Mouse (Mus musculus) 3134 (cell line): ENCODE measurements around the gene P3h1.

ENCODE experiments used
- DNase-seq: peaks from one replicate; pipeline ENCODE4 v3.0.0-alpha.2; 2011; ENCODE audit warnings: low spot score; ENCODE audit not compliant: insufficient read length; ENCODE audit errors: extremely low read depth

The P3h1 gene

GRCm38 (mm10) chr4:119232410-119233255, at the start of gene P3h1, which contains the start of gene AU022252:
Gene P3h1, plus strand, starts transcription at chr4:119232915.
Gene AU022252, minus strand, starts transcription at chr4:119232712.
- DNase-seq, result peak; percentile 96

DNA sequence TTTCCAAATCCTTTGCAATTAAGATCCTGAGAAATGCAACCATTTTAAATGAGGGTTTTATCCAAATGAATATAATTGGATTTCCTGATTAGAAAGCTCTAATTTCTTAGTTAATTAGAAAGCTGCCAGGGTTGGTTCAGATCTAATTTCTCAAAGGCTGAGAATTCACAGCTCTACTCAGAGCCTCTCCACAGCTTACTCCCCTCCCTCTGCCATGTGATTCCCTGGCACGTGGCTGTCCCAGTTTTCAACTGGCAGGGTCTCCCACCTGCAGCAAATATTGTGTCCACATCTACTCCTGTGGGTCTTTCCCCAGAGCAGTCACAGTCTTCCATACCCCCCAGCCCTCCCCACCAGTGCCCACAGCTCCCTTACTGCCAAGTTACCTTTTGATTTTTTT, 49.2 kb upstream of the P3h1 start:
- DNase-seq, result no peak

- DNase-seq, result no peak
These were observed 46.9 kb upstream of the P3h1 start for GRCm38 (mm10) chr4:119185771-119186170.

GRCm38 (mm10) chr4:119188060-119188785, 44.5 kb upstream of the P3h1 start:
- DNase-seq, result no peak

GRCm38 (mm10) chr4:119189392-119189791, 43.3 kb upstream of the P3h1 start:
- DNase-seq, result no peak

DNA sequence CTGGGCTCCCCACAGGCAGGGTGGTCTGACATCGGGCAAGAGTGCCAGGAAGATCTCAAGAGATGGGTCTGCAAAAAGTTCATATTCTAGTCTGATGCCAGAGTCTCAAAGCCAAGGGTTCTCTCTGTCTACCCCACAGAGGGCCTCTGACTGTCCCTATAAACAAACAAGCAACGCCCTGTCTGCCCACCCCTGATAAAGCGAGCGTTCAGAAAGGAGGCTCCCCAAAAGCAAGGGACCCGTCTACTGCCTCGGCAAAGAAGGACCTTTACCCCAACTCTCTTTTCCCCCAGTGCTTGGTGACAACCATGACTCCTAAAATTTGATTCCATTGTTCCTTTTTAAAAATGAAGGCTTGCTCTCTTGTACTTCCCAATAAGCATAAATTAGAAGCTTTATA, 42.9 kb upstream of the P3h1 start, which contains the start of gene Ermap:
Gene Ermap (minus strand): TSS at position 148 of the 400 bp plus-strand sequence.
- no peak for DNase-seq

GRCm38 (mm10) chr4:119190618-119191017, 42.1 kb upstream of the P3h1 start:
- no peak for DNase-seq

GRCm38 (mm10) chr4:119191273-119191672, 41.4 kb upstream of the P3h1 start:
- no peak for DNase-seq

- DNase-seq, result no peak
These were observed 40.0 kb upstream of the P3h1 start for GRCm38 (mm10) chr4:119192757-119193156.

DNA sequence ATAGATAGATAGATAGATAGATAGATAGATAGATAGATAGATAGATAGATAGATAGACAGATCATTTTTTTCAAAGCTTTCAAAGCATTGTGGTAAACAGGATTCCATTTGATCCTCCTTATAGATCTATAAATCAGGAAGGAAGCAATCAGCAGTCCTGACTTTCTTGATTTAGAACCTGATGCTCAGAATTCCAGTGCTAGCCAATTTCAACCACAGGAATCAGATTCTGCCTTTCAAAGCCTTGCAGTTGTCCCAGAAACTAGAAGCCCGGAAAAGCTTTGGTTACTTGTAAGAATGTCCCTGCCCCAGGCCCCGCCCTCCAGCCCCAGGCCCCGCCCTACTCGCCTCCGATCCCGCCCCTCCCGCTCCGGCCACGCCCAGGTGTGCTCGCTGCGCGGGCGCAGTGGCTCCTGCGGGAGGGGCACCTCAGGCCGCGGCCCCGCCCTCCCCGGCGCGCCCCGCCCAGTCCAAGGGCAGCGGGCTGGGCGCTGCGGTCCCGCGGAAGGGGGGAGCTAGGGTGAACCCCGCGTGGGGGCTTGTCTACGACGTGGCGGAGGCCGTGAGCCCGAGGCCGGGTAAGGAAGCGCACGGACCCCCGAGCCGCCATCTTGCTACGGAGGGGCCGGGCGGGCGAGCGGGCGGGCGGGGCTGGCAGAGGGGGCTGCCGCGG, 37.7 kb upstream of the P3h1 start, which contains the start of gene Svbp:
Gene Svbp (plus strand): TSS at position 398 of the 673 bp plus-strand sequence.
- DNase-seq, result peak; percentile 93

DNA sequence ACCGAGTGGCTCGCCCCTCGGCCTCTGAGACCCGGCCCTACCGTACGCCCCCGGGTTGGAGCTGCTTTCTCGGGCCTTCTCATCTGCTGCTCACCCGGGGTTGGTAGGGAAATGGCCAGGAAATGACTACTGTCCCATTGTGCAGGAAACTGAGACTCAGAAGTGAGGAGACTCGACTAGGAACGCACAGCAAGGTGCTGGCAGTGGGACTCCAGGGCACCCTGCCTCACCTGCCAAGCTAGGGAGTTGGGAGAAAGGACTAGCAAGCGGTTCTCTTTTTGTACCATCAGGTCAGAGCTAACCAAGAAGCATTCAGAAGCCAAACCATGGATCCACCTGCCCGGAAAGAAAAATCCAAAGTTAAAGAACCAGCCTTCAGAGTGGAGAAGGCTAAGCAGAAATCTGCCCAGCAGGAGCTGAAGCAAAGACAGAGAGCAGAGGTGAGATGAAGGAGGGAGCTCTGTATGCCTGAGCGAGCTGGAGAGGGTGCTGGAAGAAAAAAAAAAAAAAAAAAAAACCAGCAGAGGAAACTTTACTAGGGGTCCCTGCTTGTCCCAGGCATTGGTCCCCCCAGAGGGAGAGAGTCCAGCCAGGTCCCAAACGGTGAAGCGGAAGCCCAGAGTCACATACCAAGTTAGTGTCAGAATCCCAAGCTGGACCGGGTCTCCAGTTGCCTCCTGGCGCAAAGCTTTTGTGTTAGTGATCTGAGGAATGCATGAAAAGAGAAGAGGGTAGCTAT, 37.0 kb upstream of the P3h1 start:
- DNase-seq, result no peak

DNA sequence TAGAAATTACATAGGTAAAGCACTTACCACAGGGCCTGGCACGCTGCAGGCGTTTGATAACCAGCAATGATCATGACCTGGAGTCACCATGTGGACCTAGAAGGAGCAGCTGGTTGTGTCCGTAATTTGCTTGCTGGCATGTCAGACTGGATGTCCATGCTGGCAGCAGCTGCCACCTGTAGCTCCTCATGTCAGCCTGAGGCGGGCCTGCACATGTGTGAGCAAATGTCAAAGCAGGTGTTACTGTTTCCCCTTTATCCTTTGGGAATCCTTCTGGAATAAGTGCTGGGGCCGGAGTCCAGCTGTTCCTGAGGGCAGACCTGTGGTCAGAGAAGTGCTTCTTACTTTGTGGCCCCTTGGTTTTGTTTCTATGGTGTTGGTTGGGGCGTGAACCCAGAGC, 34.6 kb upstream of the P3h1 start:
- DNase-seq, result no peak

GRCm38 (mm10) chr4:119204672-119205071, 28.0 kb upstream of the P3h1 start:
- no peak for DNase-seq

GRCm38 (mm10) chr4:119216667-119217066, 16.0 kb upstream of the P3h1 start:
- no peak for DNase-seq

DNA sequence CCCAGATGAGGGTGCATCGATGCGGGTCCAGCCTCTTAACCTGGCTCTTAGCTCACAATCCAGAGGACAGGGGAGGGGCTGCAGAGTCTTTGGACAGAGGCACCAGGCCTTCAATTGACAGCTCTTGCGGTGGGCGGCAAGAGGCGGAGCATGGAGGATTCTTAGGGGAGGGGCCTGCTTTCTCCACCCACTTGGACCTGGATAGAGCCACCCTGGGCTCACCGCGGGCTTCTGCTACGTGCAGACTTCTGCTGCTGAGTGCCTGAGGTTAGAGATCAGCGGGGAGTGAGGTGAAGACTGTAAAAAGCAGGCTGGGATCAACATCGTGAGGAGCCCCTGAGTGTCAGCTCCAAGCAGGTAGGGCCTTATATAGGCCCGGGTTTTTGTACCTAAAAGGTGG, 14.5 kb upstream of the P3h1 start, which contains the start of gene Tmem269:
Gene Tmem269 (minus strand): TSS at position 49 of the 400 bp plus-strand sequence.
- DNase-seq, result no peak

- peak; percentile 47 for DNase-seq
These were observed 9.0 kb upstream of the P3h1 start for GRCm38 (mm10) chr4:119223696-119224095.

GRCm38 (mm10) chr4:119224534-119224933, 8.2 kb upstream of the P3h1 start:
- no peak for DNase-seq

GRCm38 (mm10) chr4:119225719-119226118, 7.0 kb upstream of the P3h1 start:
- no peak for DNase-seq

DNA sequence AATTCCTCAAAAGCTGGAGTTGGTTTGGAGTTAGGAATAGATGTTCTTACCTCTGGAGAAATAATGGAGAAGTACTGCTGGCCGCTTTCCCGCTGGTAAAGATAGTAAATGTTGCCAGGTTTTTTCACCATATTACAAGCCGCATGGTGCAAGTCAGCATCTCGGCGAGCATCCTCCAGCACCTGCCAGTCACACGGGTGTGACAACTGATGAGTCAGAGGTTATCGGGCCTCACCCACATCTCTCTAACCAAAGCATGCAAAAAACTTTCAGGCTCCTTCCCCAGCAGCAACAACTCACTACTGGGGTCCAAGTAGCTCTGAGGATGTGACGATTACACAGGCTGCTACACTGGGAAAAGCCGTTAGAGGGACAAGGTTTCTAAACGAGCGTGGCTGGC, 6.0 kb upstream of the P3h1 start:
- DNase-seq, result no peak

GRCm38 (mm10) chr4:119233256-119233901, 664 bp downstream of the P3h1 start:
- DNase-seq, result peak; percentile 62
